Mouse (Mus musculus): ENCODE measurements at regions not wholly inside any gene's neighbourhood (a gene's known extent, or its start where the extent isn't known, plus 50 kb on each side); places are given as distances from the start of the nearest gene placed in this dataset.
"Not testable (repeated sequence)": the region's sequence is repeated elsewhere in the genome, so short reads cannot be mapped to it uniquely, and the experiment has no call there.

- DNase-seq (ENCODE audit: low read depth, low spot score): no peak
These were observed 1248.1 kb upstream of the Adam24 start for GRCm38 (mm10) chr8:39426770-39427169.

- DNase-seq (ENCODE audit: low read depth, low spot score): no peak
These were observed 1247.5 kb upstream of the Adam24 start for GRCm38 (mm10) chr8:39427402-39427801.

GRCm38 (mm10) chr8:39440550-39441333 lies 1234.1 kb upstream of the Adam24 start:
- no peak for DNase-seq (ENCODE audit: low read depth, low spot score)

GRCm38 (mm10) chr8:39491139-39491538 lies 1183.7 kb upstream of the Adam24 start:
- not testable (repeated sequence) for DNase-seq (ENCODE audit: low read depth, low spot score)

- no peak for DNase-seq (ENCODE audit: low read depth, low spot score)
These were observed 1174.5 kb upstream of the Adam24 start for GRCm38 (mm10) chr8:39500419-39500818.

GRCm38 (mm10) chr8:39504261-39504660 lies 1170.6 kb upstream of the Adam24 start:
- no peak for DNase-seq (ENCODE audit: low read depth, low spot score)

- peak; percentile 3 for DNase-seq (ENCODE audit: low read depth, low spot score)
These were observed 1161.9 kb upstream of the Adam24 start for GRCm38 (mm10) chr8:39512967-39513366.

Data from embryo, embryonic 11.5 days (tissue).